In the genomic region with DNA sequence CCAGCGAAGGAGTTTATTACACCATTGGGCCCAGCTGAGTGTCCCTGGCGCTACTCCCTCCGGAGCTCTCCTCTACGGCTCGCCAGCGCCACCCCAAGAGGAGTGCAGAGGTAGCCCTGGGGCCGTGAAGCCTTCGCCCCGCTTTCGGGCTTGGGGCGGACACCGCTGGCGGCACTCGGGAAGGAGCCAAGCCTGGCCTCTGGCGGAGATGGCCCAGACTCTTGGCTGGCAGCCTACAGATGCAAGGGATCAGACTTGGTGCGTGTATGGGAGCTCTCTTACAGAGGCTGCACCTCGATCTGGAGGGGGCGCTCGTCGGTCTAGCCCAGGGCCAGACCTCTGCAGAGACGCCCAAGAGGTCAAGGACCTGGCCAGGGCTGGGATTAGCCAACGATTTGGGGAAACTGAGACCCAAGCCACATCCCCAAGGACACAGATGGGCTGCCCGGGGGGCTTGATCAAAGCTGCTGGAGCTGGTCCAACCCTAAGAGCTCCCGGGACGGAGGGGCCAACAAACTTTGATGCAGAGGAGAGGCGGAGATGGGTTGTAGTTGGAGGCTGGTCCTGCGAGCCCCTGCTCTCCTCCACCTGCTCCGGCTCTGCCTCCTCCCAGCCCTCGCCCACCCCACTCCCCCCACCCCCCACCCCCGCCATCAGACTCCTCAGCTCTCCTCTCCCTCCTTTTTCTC, we compare ENCODE assay signal across 8 mouse cellular contexts. TPM values are rescaled to one million over a fixed set of nuclear protein-coding genes. Genes with fewer than 3 reads are reported as not detected.
DNase-seq lines count a peak whose midpoint lies in the region; ATAC-seq lines count a peak whose summit lies in the region.
"Had no signal": no experiment of that assay in that cellular context is flagged by ENCODE, and none has a peak within 500 bp of the region (broad histone marks: within the 10 kb centered on the region; RNA-seq: fewer than 3 reads in every experiment).

No protein-coding gene starts in this region.

- H3K4me1 ChIP-seq in liver, embryonic 11.5 days (replicated peaks; ENCODE audit: control insufficient read depth, insufficient read depth, low read length), result no peaks in the 10 kb centered on the region; the same call in 1 of the 2 replicates
- peaks cover 47% of the 10 kb centered on the region for H3K4me1 ChIP-seq in neural tube, embryonic 13.5 days (replicated peaks)

- no peak overlapping the region for H3K9ac ChIP-seq in liver, embryonic 11.5 days (ENCODE audit: low read depth, low read length)
- H3K9ac ChIP-seq in neural tube, embryonic 13.5 days, result peak overlapping the region; percentile 64

- H3K27me3 ChIP-seq in liver, embryonic 11.5 days (replicated peaks; ENCODE audit: control insufficient read depth, insufficient read depth, low read length), result peaks cover 67% of the 10 kb centered on the region
- H3K27me3 ChIP-seq in neural tube, embryonic 13.5 days, result peaks cover 92% of the 10 kb centered on the region

- ATAC-seq in liver, embryonic 11.5 days (replicated peaks; ENCODE audit: low FRiP score), result 0 out of 2 replicates have a peak, but pooled peaks have one; percentile 26
- peak; percentile 80 for ATAC-seq in neural tube, embryonic 13.5 days (ENCODE audit: low read depth)

- peak overlapping the region; percentile 41 for H3K4me3 ChIP-seq in liver, embryonic 11.5 days (ENCODE audit: low read depth, low read length)
- peak overlapping the region; percentile 43 for H3K4me3 ChIP-seq in neural tube, embryonic 13.5 days
- H3K4me3 ChIP-seq: myocyte had no signal

- 2% methylated on average over 29 of the region's 30 CpGs for WGBS in liver, embryonic 11.5 days
- under 1% methylated on average over 30 of the region's 30 CpGs for WGBS in neural tube, embryonic 13.5 days

- H3K36me3 ChIP-seq in liver, embryonic 11.5 days (ENCODE audit: control insufficient read depth, insufficient read depth, low read length), result no peaks in the 10 kb centered on the region
- no peaks in the 10 kb centered on the region for H3K36me3 ChIP-seq in neural tube, embryonic 13.5 days

- DNase-seq in adrenal gland, postnatal 4 days (ENCODE audit: low spot score in 2 of 2), result peak; percentile 15 to 27
- peak; percentile 77 for DNase-seq in embryo, embryonic 9.5 days (ENCODE audit: extremely low spot score)
- peak; percentile 4 for DNase-seq in heart, adult 8-10 months (ENCODE audit: low spot score)
- peak; percentile 14 for DNase-seq in kidney, adult 9 months
- DNase-seq in liver, embryonic 11.5 days (ENCODE audit: low spot score), result peak; percentile 38
- DNase-seq in spleen, postnatal 14 days (ENCODE audit: low spot score in 2 of 2), result no peak

- no peak overlapping the region for H3K27ac ChIP-seq in liver, embryonic 11.5 days (ENCODE audit: low read depth, low read length)
- no peak overlapping the region for H3K27ac ChIP-seq in neural tube, embryonic 13.5 days (replicated peaks)

- H3K9me3 ChIP-seq in liver, embryonic 11.5 days (ENCODE audit: control insufficient read depth, low read length), result no peaks in the 10 kb centered on the region
- no peaks in the 10 kb centered on the region for H3K9me3 ChIP-seq in neural tube, embryonic 13.5 days

- peak overlapping the region; percentile 64 for H3K4me2 ChIP-seq in liver, embryonic 11.5 days
- H3K4me2 ChIP-seq in neural tube, embryonic 13.5 days, result peak overlapping the region; percentile 78

RNA-seq across cellular contexts. Expression of gene Irx6, which starts 0.4 kb away (rescaled TPM):
- total RNA-seq in adrenal gland, postnatal 4 days (2021), result not detected
- not detected for total RNA-seq in heart, adult 8-10 months (2022)
- 0.06 TPM in 1 of 2 replicates, not detected in the other for polyA plus RNA-seq in liver, embryonic 11.5 days (2014; fragmentation: Nextera tagmentation; extraction: Ambion mirVana)
- polyA plus RNA-seq in neural tube, embryonic 13.5 days (2015; fragmentation: Nextera tagmentation; extraction: Ambion mirVana), result 1.1 and 1.3 TPM in 2 replicates
- polyA plus RNA-seq: myocyte had no signal

Comparison
In these comparisons a context has a peak if more than half of its experiments do, and no peak if none do; other contexts are left out.
1. DNase-seq: peak in adrenal gland, postnatal 4 days (2 of 2), embryo, embryonic 9.5 days (single experiment), heart, adult 8-10 months (single experiment), kidney, adult 9 months (single experiment) and liver, embryonic 11.5 days (single experiment); none in spleen, postnatal 14 days (0 of 2).